Mouse (Mus musculus) brain, embryonic 18.5 days (tissue): ENCODE results near the gene Tspan7.

Experiments
- DNase-seq: peaks from one replicate; pipeline ENCODE4 v3.0.0-alpha.2; 2012; ENCODE audit warnings: low read depth, low spot score

Tspan7 gene

DNA sequence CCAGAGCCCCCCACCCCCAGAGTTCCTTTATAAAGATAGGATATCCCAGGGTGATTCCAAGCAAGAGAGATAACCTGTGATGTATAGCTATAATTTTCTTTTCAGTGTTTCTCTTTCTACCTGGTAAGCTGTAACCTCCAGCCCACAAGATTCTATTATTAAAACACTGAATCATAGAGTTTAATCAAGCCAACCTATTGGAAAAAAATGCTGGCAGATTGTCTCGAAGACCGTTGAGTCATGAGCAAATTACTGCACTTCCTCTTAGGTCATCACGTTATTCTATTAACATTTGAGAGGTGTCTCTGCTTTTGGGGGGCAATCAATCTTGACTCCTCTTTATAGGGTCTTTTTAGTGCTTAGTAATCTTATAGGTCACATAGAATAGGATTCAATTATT, 61.9 kb downstream of the Tspan7 start:
- DNase-seq: no peak

DNA sequence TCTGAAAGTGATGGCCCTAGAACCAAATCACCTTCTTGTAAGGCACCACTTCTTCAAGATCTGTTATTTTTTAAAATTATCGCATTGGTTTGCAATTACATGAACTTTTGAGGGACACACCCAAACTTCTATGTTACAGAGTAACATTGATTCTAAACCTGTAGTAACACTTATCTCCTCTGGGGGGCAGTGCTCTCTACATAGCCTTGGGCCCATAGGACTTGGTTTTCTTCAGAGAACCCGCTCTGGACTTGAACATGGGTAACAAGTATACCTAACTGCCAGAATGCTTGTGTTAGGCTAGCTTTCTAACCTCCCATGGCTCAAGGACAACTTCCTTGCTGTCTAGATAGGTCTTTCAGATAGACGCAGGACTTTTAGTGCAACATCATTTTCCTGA, 64.8 kb downstream of the Tspan7 start:
- no peak for DNase-seq

DNA sequence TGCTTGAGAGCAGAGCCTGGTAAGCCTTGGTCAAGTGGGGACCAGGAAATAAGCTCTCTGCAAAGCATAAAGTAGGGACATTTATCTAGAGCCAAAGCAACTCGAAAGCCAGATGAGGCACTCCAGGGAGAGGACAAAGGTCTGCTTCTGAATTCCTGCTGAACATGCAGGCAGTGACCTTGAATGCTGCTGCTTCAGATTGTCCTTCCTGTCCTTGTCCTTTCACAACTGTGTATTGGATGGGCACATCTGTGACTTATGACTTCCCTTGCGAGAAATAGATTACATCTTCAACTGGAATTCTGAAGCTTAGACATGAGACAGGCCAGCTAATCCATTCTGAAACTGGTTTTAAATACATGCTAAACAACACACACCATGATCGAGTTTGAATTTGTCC, 71.9 kb downstream of the Tspan7 start:
- no peak for DNase-seq

DNA sequence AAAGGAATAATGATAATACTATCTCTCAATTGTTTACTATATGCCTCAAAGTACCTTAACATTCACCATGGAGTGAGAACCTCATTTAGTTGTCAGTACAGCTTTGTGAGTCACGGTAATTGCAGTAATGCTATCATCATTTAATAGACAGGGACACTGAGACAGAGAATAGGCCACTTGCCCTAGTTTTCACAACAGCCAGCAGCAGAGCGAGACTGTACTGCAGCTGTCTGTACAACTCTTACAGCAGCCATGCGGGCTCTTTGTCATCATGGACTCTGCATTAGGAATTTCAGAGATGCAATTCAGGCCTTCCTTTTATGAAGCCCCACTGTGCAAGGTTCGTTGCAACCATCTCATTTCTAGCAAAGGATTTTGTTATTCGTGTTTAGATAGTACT, 72.6 kb downstream of the Tspan7 start:
- no peak for DNase-seq

DNA sequence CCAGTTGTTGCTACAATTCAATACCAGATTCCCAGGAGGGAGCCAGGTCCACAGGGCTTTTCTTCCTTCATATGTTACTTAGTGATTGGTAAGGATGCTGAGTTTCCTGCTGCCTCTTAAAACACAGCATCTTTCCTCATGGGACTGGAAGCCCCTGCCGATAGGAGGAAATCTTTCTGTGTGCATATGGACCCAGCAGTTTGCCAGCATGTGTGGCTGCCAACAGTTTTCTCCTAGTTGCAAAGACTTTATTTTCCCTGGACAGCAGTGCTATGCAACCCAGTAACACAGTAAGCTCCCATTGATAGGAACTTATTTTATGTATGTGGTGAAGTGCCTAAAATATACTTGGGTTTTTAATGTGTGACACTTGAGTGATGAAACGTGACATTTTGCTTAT, 73.7 kb downstream of the Tspan7 start:
- DNase-seq: no peak

DNA sequence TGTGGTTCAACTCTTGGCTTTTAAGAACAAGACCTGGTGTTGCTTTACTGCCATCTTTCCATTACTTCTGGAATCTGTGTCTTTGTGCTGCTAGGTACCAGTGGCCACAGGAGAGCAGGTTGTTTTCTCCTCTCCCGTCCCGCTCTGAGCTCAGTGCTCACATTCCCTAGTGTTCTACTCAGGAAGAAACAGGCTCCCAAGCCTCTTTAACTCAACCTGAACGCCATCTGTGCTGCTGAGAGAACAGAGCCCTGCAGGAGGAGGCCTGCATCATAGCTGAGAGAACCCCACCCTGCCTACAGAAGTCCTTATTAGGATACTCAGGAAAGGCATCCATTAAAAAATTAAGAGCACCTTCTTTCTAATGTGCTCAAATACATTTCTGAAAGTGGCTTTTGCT, 80.9 kb downstream of the Tspan7 start:
- DNase-seq: no peak

GRCm38 (mm10) chrX:10574523-10574922, 89.6 kb downstream of the Tspan7 start:
- DNase-seq: peak; percentile 20

GRCm38 (mm10) chrX:10575406-10575805, 90.4 kb downstream of the Tspan7 start:
- no peak for DNase-seq

GRCm38 (mm10) chrX:10576349-10576748, 91.4 kb downstream of the Tspan7 start:
- DNase-seq: no peak

DNA sequence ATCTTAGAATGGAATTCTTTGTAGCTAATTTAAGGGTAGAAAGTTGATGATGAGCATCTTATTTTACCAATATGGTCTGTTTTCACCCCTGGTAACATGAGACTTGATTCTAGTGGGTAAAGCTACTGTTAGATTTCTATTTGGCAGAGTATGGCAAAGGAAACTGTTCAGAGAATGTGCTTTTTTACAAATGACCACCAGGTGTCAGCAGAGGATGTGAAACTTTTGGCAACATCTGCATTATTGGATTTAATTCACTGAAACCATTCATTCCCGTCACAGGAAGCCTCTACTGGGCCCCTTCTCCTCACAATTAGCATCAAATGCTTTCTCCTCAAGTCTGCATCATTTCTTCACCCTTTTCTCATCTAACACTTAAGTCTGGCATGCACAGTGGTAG, 92.4 kb downstream of the Tspan7 start:
- peak; percentile 28 for DNase-seq

GRCm38 (mm10) chrX:10582731-10583130, 97.8 kb downstream of the Tspan7 start:
- no peak for DNase-seq

- no peak for DNase-seq
Observed at GRCm38 (mm10) chrX:10592244-10592643, 107.3 kb downstream of the Tspan7 start.

- DNase-seq: no peak
Observed at GRCm38 (mm10) chrX:10593561-10593960, 108.6 kb downstream of the Tspan7 start.

GRCm38 (mm10) chrX:10617119-10617518, 132.2 kb downstream of the Tspan7 start:
- DNase-seq: peak; percentile 4

DNA sequence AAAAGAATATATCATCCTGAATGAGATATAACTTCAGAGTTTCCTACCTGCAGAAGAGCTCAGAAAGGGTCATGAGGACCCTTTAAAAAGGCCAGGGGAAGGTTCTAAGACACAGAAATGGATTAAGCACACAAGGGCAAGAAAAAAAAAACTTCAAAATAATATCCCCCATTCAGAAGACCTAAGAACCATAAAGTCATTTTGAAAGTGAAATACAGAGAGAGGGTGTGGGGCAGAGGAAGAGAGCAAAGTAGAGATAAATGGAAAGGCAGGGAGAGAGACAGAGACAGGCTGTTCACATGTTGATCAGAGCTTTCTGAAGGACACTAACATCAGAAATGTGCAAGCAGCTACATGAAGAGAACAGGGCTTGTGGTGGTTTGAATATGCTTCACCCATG, 156.1 kb downstream of the Tspan7 start:
- no peak for DNase-seq
